Mouse (Mus musculus) forebrain, embryonic 14.5 days (tissue): ENCODE data around the gene Rbm6. TPM values are rescaled to one million over a fixed set of nuclear protein-coding genes. Genes with fewer than 3 reads are reported as not detected.

Experiments used
- ATAC-seq: fragments of 200-750 bp; cut with Nextera tagmentation; 2 replicates; pipeline ENCODE4 v1.8.0; 2017; ENCODE audit warnings: mild to moderate bottlenecking, moderate library complexity
- DNase-seq: peaks from one replicate; pipeline ENCODE4 v3.0.0-alpha.2; 2015; ENCODE audit warnings: low spot score
- H3K27ac ChIP-seq: fragments of 300-500 bp; sonication (generic); 2 replicates; pipeline ENCODE4 v1.5.1; 2014; ENCODE audit warnings: low read depth, mild to moderate bottlenecking, control low read depth, low read length, moderate library complexity
- H3K27me3 ChIP-seq: fragments of 300-500 bp; sonication (generic); replicated peaks from 2 replicates; pipeline ENCODE4 v1.6.1; 2014; ENCODE audit warnings: low read length, control low read depth, mixed read lengths; ENCODE audit not compliant: control insufficient read depth, insufficient read depth
- H3K36me3 ChIP-seq: fragments of 300-500 bp; sonication (generic); 2 replicates; pipeline ENCODE4 v1.6.1; 2014; ENCODE audit warnings: low read length, control low read depth; ENCODE audit not compliant: control insufficient read depth, insufficient read depth
- H3K4me1 ChIP-seq: fragments of 300-500 bp; sonication (generic); 2 replicates; pipeline ENCODE4 v1.6.1; 2014; ENCODE audit warnings: antibody characterized with exemption, low read length, control low read depth; ENCODE audit not compliant: control insufficient read depth, insufficient read depth
- H3K4me2 ChIP-seq: fragments of 300-500 bp; sonication (generic); 2 replicates; pipeline ENCODE4 v1.6.1; 2014; ENCODE audit warnings: mild to moderate bottlenecking, control low read depth, low read length
- H3K4me3 ChIP-seq: fragments of 300-500 bp; sonication (generic); 2 replicates; pipeline ENCODE4 v1.5.1; 2014; ENCODE audit warnings: low read depth, low read length, control low read depth
- H3K9ac ChIP-seq: fragments of 300-500 bp; sonication (generic); 2 replicates; pipeline ENCODE4 v1.6.1; 2014; ENCODE audit warnings: mild to moderate bottlenecking, low read length, control low read depth, moderate library complexity
- H3K9me3 ChIP-seq: fragments of 300-500 bp; sonication (generic); replicated peaks from 2 replicates; pipeline ENCODE4 v1.6.1; 2016; ENCODE audit warnings: low read length, control low read depth, mixed read lengths; ENCODE audit not compliant: control insufficient read depth
- WGBS: fragments of 180-500 bp; shearing (Covaris S2); extraction: QIAGEN DNeasy Blood & Tissue Kit; methylation state at CpG from one replicate; pipeline ENCODE4 v1.1.7; 2014; 5-methylcytosine and 5-hydroxymethylcytosine counted together
- polyA plus RNA-seq: library from polyadenylated mRNA; unstranded; fragments of >200 nt; fragmentation: Nextera tagmentation; extraction: Ambion mirVana; gene quantifications from 2 replicates; pipeline ENCODE4 v1.2.1, GENCODE M21; 2014

The Rbm6 gene
- polyA plus RNA-seq, 1 experiment from 2014 or later, result 69.4 TPM

DNA sequence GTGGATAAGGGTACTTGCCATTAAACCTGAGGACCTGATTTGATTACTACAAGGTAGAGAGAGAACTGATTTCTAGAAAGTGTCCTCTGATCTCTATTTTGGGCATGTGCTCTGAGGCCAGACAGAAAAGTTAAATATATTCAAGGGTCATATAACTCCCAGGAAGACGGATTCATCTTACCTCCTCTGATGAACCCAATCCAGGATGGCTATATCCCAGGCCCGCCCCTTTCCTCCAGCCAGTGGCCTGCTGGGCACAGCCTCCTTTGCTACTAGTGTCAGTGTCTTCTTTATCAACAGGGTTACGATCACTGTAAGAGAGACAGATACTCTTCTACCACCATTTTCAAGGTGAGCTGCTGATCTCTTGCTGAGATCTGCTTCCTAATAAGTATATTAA, 98.6 kb downstream of the Rbm6 start:
- peaks cover 2% of the 10 kb centered on the region; the same call in 1 of the 2 replicates for H3K4me1 ChIP-seq

DNA sequence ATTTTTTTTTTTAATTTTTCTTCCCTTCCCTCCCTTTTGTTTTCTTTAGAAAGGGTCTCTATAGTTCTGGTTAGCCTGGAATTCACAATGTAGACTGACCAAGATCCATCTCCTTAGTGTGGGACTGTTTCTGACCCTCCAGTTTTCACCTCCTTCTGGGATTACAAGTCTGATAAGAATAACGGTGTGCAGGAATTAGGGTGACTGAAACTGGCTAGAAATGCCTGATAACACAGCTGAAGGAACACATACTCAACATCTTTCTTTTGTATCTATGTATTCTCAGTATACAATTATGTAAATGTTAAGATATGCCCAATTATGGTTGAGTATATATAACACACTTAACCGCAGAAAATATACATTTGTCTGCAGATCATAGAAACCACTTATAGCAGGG, 101.3 kb downstream of the Rbm6 start:
- no peaks in the 10 kb centered on the region for H3K27me3 ChIP-seq
- no peaks in the 10 kb centered on the region for H3K9me3 ChIP-seq
- DNase-seq (no peak), ATAC-seq (no peak)
- H3K27ac ChIP-seq, result no peak overlapping the region
- peaks cover 65% of the 10 kb centered on the region for H3K36me3 ChIP-seq
- no peak overlapping the region for H3K9ac ChIP-seq
- peaks cover 11% of the 10 kb centered on the region for H3K4me1 ChIP-seq
- 77% methylated on average over 2 of the region's 2 CpGs for WGBS
- H3K4me3 ChIP-seq, result no peak overlapping the region
- no peak overlapping the region for H3K4me2 ChIP-seq

More for the DNA sequence above, 98.6 kb downstream of the Rbm6 start:
- Histone ChIP-seq H3K9ac (no peak overlapping the region), H3K4me2 (no peak overlapping the region), H3K27me3 (no peaks in the 10 kb centered on the region), H3K27ac (no peak overlapping the region), H3K36me3 (peaks cover 56% of the 10 kb centered on the region), H3K4me3 (no peak overlapping the region), H3K9me3 (no peaks in the 10 kb centered on the region)
- DNase-seq (no peak), ATAC-seq (no peak)
- WGBS, result 99% methylated on average over 3 of the region's 3 CpGs

DNA sequence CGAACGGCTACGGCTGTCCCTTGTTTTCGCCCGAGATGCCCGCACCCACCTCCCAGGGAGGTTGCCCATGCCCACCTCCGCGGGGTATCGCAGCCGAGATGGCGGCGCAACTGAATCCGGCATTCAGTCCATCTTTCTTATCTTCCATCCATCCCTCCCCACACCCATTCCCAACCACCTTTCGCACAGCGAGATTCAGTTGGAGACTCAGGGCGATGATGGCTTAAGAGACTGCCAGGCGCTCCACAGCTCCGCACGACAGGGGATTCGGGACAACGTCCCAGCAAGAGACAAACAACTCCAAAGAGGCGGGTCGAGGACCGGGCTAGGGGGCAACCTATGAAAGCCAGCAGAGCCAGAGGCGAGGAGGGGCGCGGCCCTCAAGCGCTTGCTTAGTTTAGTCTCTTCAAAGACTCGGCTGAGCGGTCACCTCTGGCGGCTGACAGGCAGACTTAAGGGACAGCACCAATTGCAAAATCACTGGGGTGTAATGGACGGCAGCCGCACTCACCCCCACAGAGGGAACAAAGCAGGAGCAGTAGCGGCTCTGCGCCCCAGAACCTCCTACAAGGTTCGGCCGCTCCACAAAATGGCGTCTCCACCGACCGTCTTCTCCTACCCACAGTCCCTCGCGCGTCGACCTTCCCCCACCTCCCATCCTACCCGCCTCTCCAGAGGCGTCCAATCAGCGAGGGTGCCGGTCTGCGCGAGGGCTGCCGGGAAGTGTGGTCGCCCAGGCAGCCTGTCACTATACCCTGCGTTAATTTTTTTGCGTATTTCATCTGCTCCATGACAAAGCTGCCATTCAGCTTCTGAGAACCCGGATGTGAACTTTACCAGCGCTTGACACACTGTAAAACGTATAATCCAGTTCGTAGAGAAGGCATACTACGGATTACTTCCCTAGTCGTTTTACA, 102.4 kb downstream of the Rbm6 start, which contains the start of gene Rbm5:
TSS of gene Rbm5 (minus strand) at position 623 of the 917 bp plus-strand sequence.
- WGBS, result under 1% methylated on average over 60 of the region's 60 CpGs
- no peaks in the 10 kb centered on the region for H3K27me3 ChIP-seq
- H3K4me3 ChIP-seq, result peak within 1 kb of the TSS; percentile 99
- ATAC-seq (peak; percentile 100), DNase-seq (peak; percentile 98)
- H3K36me3 ChIP-seq, result peaks cover 65% of the 10 kb centered on the region
- H3K27ac ChIP-seq, result peak within 1 kb of the TSS; percentile 90
- peaks cover 11% of the 10 kb centered on the region for H3K4me1 ChIP-seq
- H3K9ac ChIP-seq, result peak within 1 kb of the TSS; percentile 98
- no peaks in the 10 kb centered on the region for H3K9me3 ChIP-seq
- H3K4me2 ChIP-seq, result peak within 1 kb of the TSS; percentile 72

DNA sequence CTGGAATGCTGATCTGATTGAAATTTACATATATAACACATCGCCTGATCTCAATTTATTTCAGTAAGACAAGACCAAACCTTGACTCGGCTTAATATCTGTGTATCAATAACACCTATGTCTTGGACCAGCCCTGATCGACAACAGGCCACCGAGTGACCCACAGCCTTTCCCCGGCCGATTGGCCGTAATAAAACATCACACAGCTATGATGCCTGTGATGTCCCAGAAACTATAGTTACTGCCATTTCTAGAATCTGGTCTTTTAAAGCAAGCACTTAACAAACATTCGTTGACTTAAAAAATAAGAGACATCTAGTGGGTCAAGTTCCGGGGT, 103.0 kb downstream of the Rbm6 start:
- Histone ChIP-seq H3K9me3 (no peaks in the 10 kb centered on the region), H3K4me3 (peak overlapping the region; percentile 99), H3K36me3 (peaks cover 65% of the 10 kb centered on the region), H3K27ac (peak overlapping the region; percentile 90), H3K27me3 (no peaks in the 10 kb centered on the region), H3K9ac (peak overlapping the region; percentile 98), H3K4me2 (peak overlapping the region; percentile 72), H3K4me1 (peaks cover 11% of the 10 kb centered on the region)
- ATAC-seq (no peak), DNase-seq (no peak)
- WGBS, result 2% methylated on average over 9 of the region's 9 CpGs

DNA sequence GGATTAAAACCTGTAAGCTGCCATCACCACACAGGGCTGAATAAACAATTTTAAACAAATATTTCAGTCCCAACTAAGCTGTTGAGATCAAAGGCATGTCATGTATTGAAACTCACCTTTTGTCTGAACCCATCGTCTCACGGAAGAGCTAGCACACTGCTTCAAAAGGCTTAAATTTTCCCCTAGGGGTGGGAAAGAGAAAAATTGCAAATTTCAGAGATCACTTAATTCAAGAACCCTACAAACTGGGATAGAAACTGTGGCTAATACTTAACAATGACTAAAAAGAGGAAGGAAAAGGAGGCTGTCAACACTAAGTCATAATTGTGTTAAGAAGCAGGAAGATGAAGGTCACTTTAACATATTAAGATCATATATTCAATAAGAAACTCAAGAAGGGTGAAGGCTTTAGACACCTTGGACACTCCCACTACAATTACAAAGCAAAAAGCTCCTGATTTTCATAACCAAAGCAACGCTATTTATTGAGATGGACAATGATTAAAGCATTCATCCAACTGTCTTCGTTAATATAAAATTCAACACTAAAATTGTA, 103.5 kb downstream of the Rbm6 start:
- Histone ChIP-seq H3K9me3 (no peaks in the 10 kb centered on the region), H3K4me3 (peak overlapping the region; percentile 99), H3K27me3 (no peaks in the 10 kb centered on the region), H3K27ac (no peak overlapping the region), H3K9ac (peak overlapping the region; percentile 98), H3K36me3 (peaks cover 65% of the 10 kb centered on the region), H3K4me1 (peaks cover 11% of the 10 kb centered on the region), H3K4me2 (peak overlapping the region; percentile 72)
- WGBS, result 10% methylated on average over 4 of the region's 4 CpGs
- DNase-seq, result peak; percentile 14
- ATAC-seq, result no peak

DNA sequence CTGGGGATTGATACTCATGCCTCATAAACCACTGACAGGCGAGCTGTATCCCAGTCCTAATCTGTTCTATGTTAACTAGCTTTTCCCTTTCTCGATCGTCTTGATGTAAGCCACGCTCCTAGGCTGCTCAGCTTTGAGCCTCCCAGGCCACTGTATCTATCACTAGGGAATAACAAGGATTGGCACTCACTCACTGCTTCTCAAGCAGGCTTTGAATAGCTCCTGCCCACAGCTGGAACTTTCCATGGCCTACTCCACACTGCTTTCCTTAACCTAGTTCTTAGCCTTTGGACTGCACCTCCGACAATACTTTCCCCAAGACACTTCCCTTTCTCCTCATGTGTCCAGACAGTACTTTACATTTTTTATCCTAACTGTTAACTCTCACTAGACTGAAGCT, 104.2 kb downstream of the Rbm6 start:
- no peak overlapping the region; the same call in 1 of the 2 replicates for H3K9ac ChIP-seq
- ATAC-seq, result no peak
- no peak overlapping the region for H3K27ac ChIP-seq
- no peak for DNase-seq
- H3K36me3 ChIP-seq, result peaks cover 65% of the 10 kb centered on the region
- peak overlapping the region; percentile 72 for H3K4me2 ChIP-seq
- H3K4me3 ChIP-seq, result peak overlapping the region; percentile 99
- H3K27me3 ChIP-seq, result no peaks in the 10 kb centered on the region
- peaks cover 11% of the 10 kb centered on the region for H3K4me1 ChIP-seq
- no peaks in the 10 kb centered on the region for H3K9me3 ChIP-seq
- 92% methylated on average over 5 of the region's 5 CpGs for WGBS

DNA sequence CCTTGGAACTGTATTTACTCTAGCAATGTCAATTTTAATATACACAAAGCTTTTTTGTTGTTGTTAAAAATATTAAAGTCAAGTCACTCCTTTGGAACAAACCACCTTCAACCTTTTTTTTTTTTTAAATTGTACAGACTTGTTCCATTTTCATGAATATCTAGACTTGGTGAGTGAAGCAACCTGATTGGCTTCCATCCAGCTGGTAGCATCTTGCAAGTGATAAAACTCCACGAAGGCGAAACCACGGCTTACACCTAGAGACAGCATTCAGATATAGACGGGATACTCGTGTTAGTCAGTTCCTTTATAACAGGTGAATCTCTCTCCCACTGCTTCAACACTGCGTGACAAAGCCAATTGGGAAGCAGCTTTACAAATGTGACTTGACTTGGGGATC, 113.4 kb downstream of the Rbm6 start:
- Histone ChIP-seq H3K4me3 (no peak overlapping the region), H3K4me1 (no peaks in the 10 kb centered on the region), H3K4me2 (no peak overlapping the region), H3K36me3 (peaks cover 95% of the 10 kb centered on the region), H3K9me3 (no peaks in the 10 kb centered on the region), H3K9ac (no peak overlapping the region), H3K27me3 (no peaks in the 10 kb centered on the region), H3K27ac (no peak overlapping the region)
- ATAC-seq (no peak), DNase-seq (no peak)
- 95% methylated on average over 6 of the region's 6 CpGs for WGBS

DNA sequence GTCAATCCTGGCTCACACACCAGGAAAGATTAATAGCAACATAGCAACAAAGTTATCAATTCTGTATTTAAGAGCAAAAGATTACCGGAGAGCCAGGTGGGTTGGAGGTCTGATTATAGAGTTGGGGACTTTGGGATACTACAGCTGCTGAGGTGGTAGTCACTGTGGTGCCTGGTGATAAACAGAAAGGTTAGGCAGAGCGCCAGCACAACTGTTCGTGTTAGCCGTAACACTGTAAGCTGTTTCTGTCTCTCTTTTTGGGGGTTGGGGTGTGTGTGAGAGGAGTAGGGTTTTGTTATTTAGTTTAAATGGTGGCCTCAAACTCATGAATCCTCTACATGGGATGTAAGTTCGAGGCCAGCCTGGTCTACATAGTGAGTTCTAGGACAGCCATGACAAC, 122.7 kb downstream of the Rbm6 start:
- Histone ChIP-seq H3K4me1 (no peaks in the 10 kb centered on the region), H3K9me3 (no peaks in the 10 kb centered on the region), H3K36me3 (peaks cover 94% of the 10 kb centered on the region), H3K27me3 (no peaks in the 10 kb centered on the region), H3K4me3 (no peak overlapping the region), H3K4me2 (no peak overlapping the region), H3K9ac (no peak overlapping the region), H3K27ac (no peak overlapping the region)
- WGBS, result 93% methylated on average over 5 of the region's 5 CpGs
- DNase-seq (no peak), ATAC-seq (no peak)

DNA sequence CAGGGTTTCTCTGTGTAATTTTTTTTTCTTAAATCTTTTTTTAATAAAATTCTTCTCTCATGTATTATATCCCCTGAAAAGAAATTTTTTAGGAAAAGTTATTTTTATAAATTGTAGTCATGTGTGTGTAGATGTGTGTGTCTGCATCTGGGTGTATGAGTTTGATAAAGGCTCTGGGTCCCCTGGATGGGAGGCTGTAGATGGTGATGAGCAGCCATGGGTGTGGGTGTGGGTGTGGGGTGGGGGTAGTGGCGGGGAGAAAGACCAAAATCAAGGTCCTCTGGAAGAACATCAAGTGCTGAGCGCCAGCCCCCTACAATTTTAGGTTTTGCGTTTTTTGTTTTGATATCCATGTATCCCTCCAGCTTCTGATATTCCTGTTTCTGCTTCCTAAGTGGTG, 125.0 kb downstream of the Rbm6 start:
- WGBS, result 97% methylated on average over 3 of the region's 3 CpGs
- DNase-seq, result no peak
- no peak overlapping the region for H3K4me3 ChIP-seq
- H3K27me3 ChIP-seq, result no peaks in the 10 kb centered on the region
- peaks cover 97% of the 10 kb centered on the region for H3K36me3 ChIP-seq
- H3K9me3 ChIP-seq, result no peaks in the 10 kb centered on the region
- H3K4me1 ChIP-seq, result no peaks in the 10 kb centered on the region
- no peak overlapping the region for H3K27ac ChIP-seq
- no peak for ATAC-seq
- H3K4me2 ChIP-seq, result no peak overlapping the region
- no peak overlapping the region for H3K9ac ChIP-seq
